Mouse (Mus musculus) stomach, postnatal 0 days (tissue): ENCODE results near the gene Zfp637.

Experiments used
- CTCF ChIP-seq: IDR thresholded peaks from 2 replicates; pipeline ENCODE4 v1.5.1; 2016; ENCODE audit warnings: antibody characterized with exemption, low read depth, mild to moderate bottlenecking, moderate library complexity
- EP300 ChIP-seq: optimal IDR thresholded peaks from 2 replicates; pipeline ENCODE3; 2016; ENCODE audit warnings: antibody characterized with exemption

- TF ChIP-seq EP300 = no peak
- TF ChIP-seq CTCF = no peak
Measured at GRCm38 (mm10) chr6:117862465-117862864, 21.5 kb downstream of the Zfp637 start.
